Mouse (Mus musculus) neural tube, embryonic 13.5 days (tissue): ENCODE results near the gene Dock3. TPM values are rescaled to one million over a fixed set of nuclear protein-coding genes. Genes with fewer than 3 reads are reported as not detected.

Experiments
- ATAC-seq: fragments of 200-750 bp; cut with Nextera tagmentation; 2 replicates; pipeline ENCODE4 v1.8.0; 2017; ENCODE audit warnings: low read depth, mild to moderate bottlenecking, moderate TSS enrichment, moderate library complexity
- H3K27ac ChIP-seq: fragments of 300-500 bp; sonication (generic); replicated peaks from 2 replicates; pipeline ENCODE4 v1.5.1; 2015; ENCODE audit warnings: moderate library complexity, mild to moderate bottlenecking, inconsistent platforms
- H3K27me3 ChIP-seq: fragments of 300-500 bp; sonication (generic); 2 replicates; pipeline ENCODE4 v1.6.1; 2015; ENCODE audit warnings: mild to moderate bottlenecking, inconsistent platforms
- H3K36me3 ChIP-seq: fragments of 300-500 bp; sonication (generic); 2 replicates; pipeline ENCODE4 v1.6.1; 2015; ENCODE audit warnings: mild to moderate bottlenecking, inconsistent platforms
- H3K4me1 ChIP-seq: fragments of 300-500 bp; sonication (generic); replicated peaks from 2 replicates; pipeline ENCODE4 v1.6.1; 2015; ENCODE audit warnings: inconsistent platforms
- H3K4me2 ChIP-seq: fragments of 300-500 bp; sonication (generic); 2 replicates; pipeline ENCODE4 v1.6.1; 2015; ENCODE audit warnings: inconsistent platforms, mild to moderate bottlenecking, moderate library complexity
- H3K4me3 ChIP-seq: fragments of 300-500 bp; sonication (generic); 2 replicates; pipeline ENCODE4 v1.5.1; 2015; ENCODE audit warnings: mild to moderate bottlenecking, inconsistent platforms
- H3K9ac ChIP-seq: fragments of 300-500 bp; sonication (generic); 2 replicates; pipeline ENCODE4 v1.6.1; 2015; ENCODE audit warnings: moderate library complexity, mild to moderate bottlenecking, inconsistent platforms
- H3K9me3 ChIP-seq: fragments of 300-500 bp; sonication (generic); 2 replicates; pipeline ENCODE4 v1.6.1; 2016; ENCODE audit warnings: inconsistent platforms
- WGBS: fragments of 180-500 bp; shearing (Covaris S2); methylation state at CpG from one replicate; pipeline ENCODE4 v1.1.7; 2015; 5-methylcytosine and 5-hydroxymethylcytosine counted together
- polyA plus RNA-seq: library from polyadenylated mRNA; unstranded; fragments of >200 nt; fragmentation: Nextera tagmentation; extraction: Ambion mirVana; gene quantifications from 2 replicates; pipeline ENCODE4 v1.2.1, GENCODE M21; 2015

Gene Dock3
- polyA plus RNA-seq, 1 experiment from 2014 or later = 14.6 TPM

GRCm38 (mm10) chr9:106970742-106971141, 261.0 kb downstream of the Dock3 start:
- Histone ChIP-seq H3K4me1 (no peaks in the 10 kb centered on the region), H3K36me3 (peaks cover 35% of the 10 kb centered on the region), H3K27me3 (no peaks in the 10 kb centered on the region), H3K9me3 (no peaks in the 10 kb centered on the region), H3K9ac (no peak overlapping the region), H3K4me3 (no peak overlapping the region), H3K27ac (no peak overlapping the region), H3K4me2 (no peak overlapping the region)
- no peak for ATAC-seq
- 66% methylated on average over 3 of the region's 3 CpGs for WGBS

GRCm38 (mm10) chr9:106958452-106958851, 273.3 kb downstream of the Dock3 start:
- ATAC-seq = no peak
- Histone ChIP-seq H3K4me2 (no peak overlapping the region), H3K4me3 (no peak overlapping the region), H3K27me3 (no peaks in the 10 kb centered on the region), H3K9me3 (no peaks in the 10 kb centered on the region), H3K27ac (no peak overlapping the region), H3K4me1 (no peaks in the 10 kb centered on the region), H3K9ac (no peak overlapping the region), H3K36me3 (peaks cover 24% of the 10 kb centered on the region)
- WGBS = 82% methylated on average over 1 of the region's 1 CpGs

DNA sequence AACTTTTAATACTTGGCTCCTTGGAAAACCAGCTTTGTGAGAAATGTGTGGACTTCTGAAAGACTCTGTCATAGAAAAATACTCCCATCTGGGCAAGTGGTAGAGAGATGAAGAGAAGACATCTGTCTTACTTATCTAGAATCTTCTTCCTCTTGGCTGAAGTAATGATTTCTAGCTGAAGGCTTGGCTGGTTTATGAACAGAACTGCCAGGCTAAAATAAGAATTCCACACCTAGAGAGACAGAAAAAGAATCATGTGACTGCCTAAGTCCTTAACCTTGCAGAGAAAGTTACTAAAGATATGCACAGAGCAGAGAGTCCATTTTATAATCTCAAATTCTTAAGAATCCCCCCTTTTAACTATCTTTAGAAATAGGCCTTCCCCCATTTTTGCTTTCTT, 276.2 kb downstream of the Dock3 start:
- H3K9me3 ChIP-seq = no peaks in the 10 kb centered on the region
- no peaks in the 10 kb centered on the region for H3K27me3 ChIP-seq
- peaks cover 35% of the 10 kb centered on the region for H3K36me3 ChIP-seq

GRCm38 (mm10) chr9:106934998-106935397, 296.7 kb downstream of the Dock3 start:
- no peaks in the 10 kb centered on the region for H3K9me3 ChIP-seq
- no peak overlapping the region for H3K4me2 ChIP-seq
- ATAC-seq = no peak
- no peaks in the 10 kb centered on the region for H3K27me3 ChIP-seq
- no peak overlapping the region for H3K27ac ChIP-seq
- 88% methylated on average over 1 of the region's 1 CpGs for WGBS
- H3K4me1 ChIP-seq = no peaks in the 10 kb centered on the region
- H3K9ac ChIP-seq = no peak overlapping the region
- H3K36me3 ChIP-seq = peaks cover 65% of the 10 kb centered on the region
- no peak overlapping the region for H3K4me3 ChIP-seq

More for the DNA sequence above, 276.2 kb downstream of the Dock3 start:
- H3K4me2 ChIP-seq = no peak overlapping the region
- no peaks in the 10 kb centered on the region for H3K4me1 ChIP-seq
- no peak overlapping the region for H3K4me3 ChIP-seq
- no peak overlapping the region for H3K27ac ChIP-seq
- ATAC-seq = no peak
- no peak overlapping the region for H3K9ac ChIP-seq

DNA sequence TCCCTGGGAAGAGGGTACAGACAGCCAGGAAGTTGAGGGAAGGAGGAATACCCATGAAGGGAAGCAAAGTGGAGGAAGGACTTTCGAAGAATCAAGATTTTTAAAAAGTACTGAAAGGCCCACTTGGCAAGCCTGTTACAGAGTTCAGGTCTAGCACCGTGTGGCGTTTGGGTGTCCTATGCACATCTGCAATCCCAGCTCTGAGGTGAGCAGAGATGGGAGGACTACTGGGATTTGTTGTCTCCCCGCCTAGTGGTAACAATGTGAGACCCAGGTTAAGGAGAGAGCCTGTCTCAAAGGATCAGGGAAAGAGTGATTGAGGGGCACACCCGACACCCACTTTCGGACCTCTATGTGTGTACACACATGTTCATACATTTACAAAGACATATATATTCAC, 316.8 kb downstream of the Dock3 start:
- WGBS = 93% methylated on average over 6 of the region's 6 CpGs

DNA sequence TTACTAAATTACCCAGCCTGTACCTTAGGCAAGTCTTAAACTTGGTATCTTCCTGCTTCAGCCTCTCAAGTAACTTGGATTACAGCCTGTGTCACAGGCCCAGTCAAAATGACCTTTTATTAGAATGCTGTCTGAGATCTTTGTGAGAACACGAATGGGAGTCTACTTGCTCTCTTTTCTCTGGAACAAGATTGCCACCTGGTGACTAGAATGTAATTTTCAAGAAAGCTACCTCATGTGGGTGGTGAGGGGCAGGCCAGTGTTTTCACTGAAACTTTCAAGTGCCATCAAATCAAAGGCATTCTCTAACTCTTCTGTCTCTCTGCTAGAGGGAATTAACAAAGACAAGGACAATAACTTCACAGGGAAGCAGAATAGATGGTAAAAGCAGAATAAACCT, 317.9 kb downstream of the Dock3 start:
- Histone ChIP-seq H3K27ac (no peak overlapping the region), H3K36me3 (peaks cover 27% of the 10 kb centered on the region; the same call in 1 of the 2 replicates), H3K9ac (no peak overlapping the region), H3K4me2 (no peak overlapping the region), H3K27me3 (no peaks in the 10 kb centered on the region), H3K4me3 (no peak overlapping the region), H3K4me1 (no peaks in the 10 kb centered on the region), H3K9me3 (no peaks in the 10 kb centered on the region)
- ATAC-seq = no peak
- 22% methylated on average over 1 of the region's 1 CpGs for WGBS

More for the DNA sequence above, 316.8 kb downstream of the Dock3 start:
- Histone ChIP-seq H3K9ac (no peak overlapping the region), H3K36me3 (peaks cover 19% of the 10 kb centered on the region; the same call in 1 of the 2 replicates), H3K27me3 (no peaks in the 10 kb centered on the region), H3K4me3 (no peak overlapping the region), H3K4me2 (no peak overlapping the region), H3K9me3 (no peaks in the 10 kb centered on the region), H3K4me1 (no peaks in the 10 kb centered on the region), H3K27ac (no peak overlapping the region)
- no peak for ATAC-seq

DNA sequence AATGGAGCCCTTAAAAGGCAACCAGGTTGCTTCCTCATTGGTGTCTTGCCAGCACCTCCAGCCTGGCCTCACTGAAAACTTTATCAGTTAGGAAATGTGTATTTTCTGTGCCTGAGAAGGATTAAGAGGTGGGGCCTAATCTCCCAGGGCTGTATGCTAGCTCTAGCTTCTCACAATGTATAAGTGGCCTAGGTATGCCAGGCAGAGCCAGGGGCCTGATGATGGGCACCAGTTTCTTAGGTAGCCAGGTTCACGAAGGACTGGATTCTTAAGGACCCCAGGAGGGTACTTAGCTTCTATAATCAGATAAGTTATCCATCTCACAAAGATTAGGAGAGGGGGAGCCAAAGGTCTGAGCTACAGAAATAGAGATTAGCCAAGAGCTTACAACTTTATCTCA, 320.1 kb downstream of the Dock3 start:
- no peak overlapping the region for H3K27ac ChIP-seq
- H3K36me3 ChIP-seq = peaks cover 37% of the 10 kb centered on the region; the same call in 1 of the 2 replicates
- no peaks in the 10 kb centered on the region for H3K4me1 ChIP-seq
- no peaks in the 10 kb centered on the region for H3K9me3 ChIP-seq
- H3K9ac ChIP-seq = no peak overlapping the region
- no peak overlapping the region for H3K4me3 ChIP-seq
- H3K4me2 ChIP-seq = no peak overlapping the region
- 82% methylated on average over 1 of the region's 1 CpGs for WGBS
- no peak for ATAC-seq
- H3K27me3 ChIP-seq = no peaks in the 10 kb centered on the region

DNA sequence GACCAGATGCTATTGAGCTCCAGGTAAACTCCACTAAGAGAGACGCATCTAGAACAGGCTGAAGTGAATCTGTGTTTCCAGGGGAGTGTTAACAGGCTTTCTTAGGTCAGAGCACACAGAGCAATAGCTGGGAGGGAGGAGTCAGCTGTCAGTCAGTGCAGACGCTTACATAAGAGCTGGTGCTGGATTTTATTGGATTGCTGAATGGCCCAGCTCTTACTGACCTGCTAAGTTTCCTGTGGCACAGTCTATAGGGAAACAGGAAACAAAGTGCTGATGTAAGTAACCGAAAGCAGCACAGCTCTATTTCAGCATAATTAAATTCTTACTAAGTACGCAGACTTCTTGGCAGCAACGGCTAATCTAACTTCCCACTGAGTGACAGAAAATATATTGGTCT, 323.0 kb downstream of the Dock3 start:
- H3K36me3 ChIP-seq = peaks cover 41% of the 10 kb centered on the region; the same call in 1 of the 2 replicates
- 53% methylated on average over 5 of the region's 5 CpGs for WGBS

DNA sequence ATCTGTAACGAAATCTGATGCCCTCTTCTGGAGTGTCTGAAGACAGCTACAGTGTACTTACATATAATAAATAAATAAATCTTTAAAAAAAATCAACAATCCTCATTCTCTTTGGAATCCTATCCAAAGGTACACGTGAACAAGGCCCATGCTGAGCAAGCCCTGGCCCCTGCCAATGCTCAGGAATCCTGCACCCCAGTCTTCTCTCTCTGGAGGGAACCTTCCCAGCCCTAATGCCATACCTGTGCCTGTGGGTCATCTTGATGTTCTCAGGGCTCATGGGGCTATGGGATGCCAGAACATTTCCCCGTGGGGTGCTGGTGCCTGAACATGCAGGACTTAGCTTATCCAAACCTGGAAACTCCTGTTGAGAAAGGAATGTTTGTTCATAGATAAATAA, 323.5 kb downstream of the Dock3 start:
- no peaks in the 10 kb centered on the region for H3K4me1 ChIP-seq
- H3K9me3 ChIP-seq = no peaks in the 10 kb centered on the region
- no peak overlapping the region for H3K9ac ChIP-seq
- no peaks in the 10 kb centered on the region for H3K27me3 ChIP-seq
- H3K4me3 ChIP-seq = no peak overlapping the region
- WGBS = 90% methylated on average over 3 of the region's 3 CpGs
- H3K4me2 ChIP-seq = no peak overlapping the region
- no peak for ATAC-seq
- H3K36me3 ChIP-seq = peaks cover 40% of the 10 kb centered on the region; the same call in 1 of the 2 replicates
- H3K27ac ChIP-seq = no peak overlapping the region

More for the DNA sequence above, 323.0 kb downstream of the Dock3 start:
- Histone ChIP-seq H3K27me3 (no peaks in the 10 kb centered on the region), H3K4me1 (no peaks in the 10 kb centered on the region), H3K4me3 (no peak overlapping the region), H3K9me3 (no peaks in the 10 kb centered on the region), H3K4me2 (no peak overlapping the region), H3K9ac (no peak overlapping the region), H3K27ac (peak overlapping the region; percentile 46; the same call in 1 of the 2 replicates)
- ATAC-seq = no peak

DNA sequence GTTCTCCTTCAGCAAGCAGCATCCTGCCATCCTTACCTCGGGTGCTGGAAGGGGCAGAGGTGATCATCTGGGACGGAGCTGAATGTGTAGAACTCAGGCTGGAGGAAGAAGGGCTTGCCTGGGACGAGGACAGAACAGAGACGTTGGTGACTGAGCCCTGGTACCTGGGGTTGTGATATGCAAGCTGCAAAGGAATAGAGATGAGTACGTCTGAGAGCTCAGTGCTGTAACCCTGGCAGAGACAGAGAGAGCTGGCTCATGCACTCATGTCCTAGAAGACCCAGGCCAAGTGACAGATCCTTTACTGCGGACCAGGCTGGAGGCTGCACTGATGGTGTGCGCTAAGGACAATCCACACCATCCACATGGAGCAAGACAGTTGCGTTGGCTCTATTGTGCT, 325.1 kb downstream of the Dock3 start:
- H3K4me2 ChIP-seq = no peak overlapping the region
- 89% methylated on average over 8 of the region's 8 CpGs for WGBS
- peaks cover 34% of the 10 kb centered on the region for H3K36me3 ChIP-seq
- H3K9ac ChIP-seq = no peak overlapping the region
- H3K9me3 ChIP-seq = no peaks in the 10 kb centered on the region
- no peaks in the 10 kb centered on the region for H3K27me3 ChIP-seq
- no peaks in the 10 kb centered on the region for H3K4me1 ChIP-seq
- ATAC-seq = no peak
- H3K27ac ChIP-seq = no peak overlapping the region
- H3K4me3 ChIP-seq = no peak overlapping the region

GRCm38 (mm10) chr9:106903791-106904134, 327.9 kb downstream of the Dock3 start:
- H3K27ac ChIP-seq = no peak overlapping the region
- ATAC-seq = no peak
- H3K4me2 ChIP-seq = no peak overlapping the region
- no peaks in the 10 kb centered on the region for H3K4me1 ChIP-seq
- H3K9me3 ChIP-seq = no peaks in the 10 kb centered on the region
- 19% methylated on average over 1 of the region's 1 CpGs for WGBS
- no peak overlapping the region for H3K4me3 ChIP-seq
- no peak overlapping the region for H3K9ac ChIP-seq
- no peaks in the 10 kb centered on the region for H3K27me3 ChIP-seq
- H3K36me3 ChIP-seq = peaks cover 48% of the 10 kb centered on the region

DNA sequence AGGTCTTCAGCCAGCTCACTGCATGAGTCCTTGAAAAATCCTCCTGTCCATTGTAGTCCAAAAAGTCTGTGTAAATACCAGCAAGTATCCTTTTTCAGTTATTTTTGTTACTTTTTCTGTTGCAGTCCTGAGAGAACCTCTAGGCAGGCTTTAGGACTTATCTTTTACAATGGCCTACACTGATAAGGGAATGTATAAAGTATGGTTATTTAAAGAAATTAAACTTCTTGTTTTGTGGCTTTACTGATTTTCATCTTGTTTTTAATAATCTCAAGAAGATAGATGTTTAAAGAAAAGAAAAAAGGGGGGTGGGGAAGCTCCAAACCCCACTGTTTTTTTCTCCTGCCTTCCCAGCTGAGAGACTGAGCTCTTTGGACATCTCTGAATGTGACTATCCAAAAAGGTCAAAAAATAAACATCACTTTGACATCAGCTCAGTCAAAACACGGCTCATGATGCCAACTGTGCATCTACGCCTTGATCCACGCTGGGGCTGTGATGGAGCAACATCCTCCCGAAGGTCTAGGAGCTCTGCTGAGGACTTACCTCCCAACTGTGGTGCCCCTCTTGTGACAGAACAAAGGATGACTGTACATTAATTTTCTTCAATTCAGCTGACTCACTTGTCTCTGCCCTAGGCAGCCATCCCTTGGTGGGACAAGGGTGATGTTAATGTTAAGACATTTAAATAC, 328.5 kb downstream of the Dock3 start:
- no peak overlapping the region for H3K27ac ChIP-seq
- no peaks in the 10 kb centered on the region for H3K9me3 ChIP-seq
- no peaks in the 10 kb centered on the region for H3K27me3 ChIP-seq
- no peak for ATAC-seq
- H3K4me2 ChIP-seq = no peak overlapping the region
- no peak overlapping the region for H3K9ac ChIP-seq
- 75% methylated on average over 4 of the region's 4 CpGs for WGBS
- H3K4me1 ChIP-seq = no peaks in the 10 kb centered on the region
- H3K36me3 ChIP-seq = peaks cover 47% of the 10 kb centered on the region
- H3K4me3 ChIP-seq = no peak overlapping the region

- H3K9me3 ChIP-seq = no peaks in the 10 kb centered on the region
- ATAC-seq = no peak
- 90% methylated on average over 7 of the region's 7 CpGs for WGBS
- H3K4me2 ChIP-seq = no peak overlapping the region
- no peaks in the 10 kb centered on the region for H3K27me3 ChIP-seq
- H3K4me1 ChIP-seq = no peaks in the 10 kb centered on the region
- peaks cover 53% of the 10 kb centered on the region for H3K36me3 ChIP-seq
- no peak overlapping the region for H3K9ac ChIP-seq
- no peak overlapping the region for H3K27ac ChIP-seq
- H3K4me3 ChIP-seq = no peak overlapping the region
These were observed 330.1 kb downstream of the Dock3 start for GRCm38 (mm10) chr9:106901596-106901995.
